Mouse (Mus musculus) left cerebral cortex, adult 2 months (tissue): ENCODE data around the gene Mfsd4b3. TPM values are rescaled to one million over a fixed set of nuclear protein-coding genes. Genes with fewer than 3 reads are reported as not detected.
"Not testable (repeated sequence)": the region's sequence is repeated elsewhere in the genome, so short reads cannot be mapped to it uniquely, and the experiment has no call there.

Experiments
- DNase-seq, 2 experiments: peaks; one replicate each; pipeline ENCODE4 v3.0.0; 2021 to 2022; ENCODE audit warnings: low spot score in 2 of 2, mixed read lengths in 1 of 2; ENCODE audit errors: extremely low spot score in 1 of 2
- H3K27ac ChIP-seq: fragments of 200-600 bp; 2 replicates; pipeline ENCODE4 v1.8.1; 2022
- H3K4me3 ChIP-seq: fragments of 200-600 bp; 2 replicates; pipeline ENCODE4 v1.8.1; 2022
- CTCF ChIP-seq: fragments of 200-600 bp; IDR thresholded peaks from 2 replicates; pipeline ENCODE4 v1.8.1; 2022; ENCODE audit warnings: antibody characterized with exemption, mild to moderate bottlenecking, moderate library complexity
- intact Hi-C: fragments of 180-260 bp; cut with DNase I; formaldehyde crosslinking; loops from one replicate; pipeline ENCODE4 v1.15.1; 2025
- long read RNA-seq, 2 experiments: library from polyadenylated mRNA; stranded (forward); transcript quantifications; one replicate each; pipeline ENCODE4 v2.0.0; 2021; ENCODE audit warnings: borderline mapping rate in 2 of 2
- total RNA-seq, 2 experiments: library from RNA; stranded (reverse); gene quantifications; 2 replicates each; pipeline ENCODE4 v1.2.3; 2021

Mfsd4b3 gene
- total RNA-seq = under 1 TPM in 1 of 2 experiments, not detected in 1; 0.32 TPM
- long read RNA-seq, experiment 1 = 0 reads
- long read RNA-seq, experiment 2 = 0 reads

GRCm38 (mm10) chr10:39959761-39960440, at the start of gene Mfsd4b3:
Gene Mfsd4b3 (minus strand): TSS chr10:39960153.
- intact Hi-C loops = loop anchor here (1.0 to 5.0 kb wide), 2 partner anchors 67 to 252 kb away; partner anchors contain the start of gene Mfsd4b1
- peak; percentile 77 for TF ChIP-seq CTCF
- peak; percentile 79 to 86 for DNase-seq
- Histone ChIP-seq H3K27ac (peak within 1 kb of the TSS; percentile 58), H3K4me3 (peak within 1 kb of the TSS; percentile 66)

- Histone ChIP-seq H3K27ac (no peak overlapping the region), H3K4me3 (no peak overlapping the region)
- intact Hi-C loops = no loop called here
- no peak for TF ChIP-seq CTCF
- no peak for DNase-seq
Measured at GRCm38 (mm10) chr10:40009591-40009990, 49.6 kb upstream of the Mfsd4b3 start.

GRCm38 (mm10) chr10:40008847-40009246, 48.9 kb upstream of the Mfsd4b3 start:
- intact Hi-C loops, H3K27ac ChIP-seq, DNase-seq, H3K4me3 ChIP-seq: not testable (repeated sequence)

- H3K27ac ChIP-seq = no peak overlapping the region
- intact Hi-C loops = no loop called here
- DNase-seq = no peak
- H3K4me3 ChIP-seq = no peak overlapping the region
- no peak for TF ChIP-seq CTCF
Measured at GRCm38 (mm10) chr10:40007953-40008352, 48.0 kb upstream of the Mfsd4b3 start.

GRCm38 (mm10) chr10:40006963-40007362, 47.0 kb upstream of the Mfsd4b3 start:
- no peak for TF ChIP-seq CTCF
- intact Hi-C loops = no loop called here

GRCm38 (mm10) chr10:40000746-40001145, 40.8 kb upstream of the Mfsd4b3 start:
- Histone ChIP-seq H3K27ac (no peak overlapping the region), H3K4me3 (no peak overlapping the region)
- intact Hi-C loops = no loop called here
- no peak for DNase-seq
- no peak for TF ChIP-seq CTCF

More at GRCm38 (mm10) chr10:40006963-40007362, 47.0 kb upstream of the Mfsd4b3 start:
- Histone ChIP-seq H3K27ac (no peak overlapping the region), H3K4me3 (no peak overlapping the region)
- DNase-seq = no peak

GRCm38 (mm10) chr10:39991155-39991554, 31.2 kb upstream of the Mfsd4b3 start:
- TF ChIP-seq CTCF = no peak
- Histone ChIP-seq H3K4me3 (no peak overlapping the region), H3K27ac (no peak overlapping the region)
- DNase-seq = no peak
- intact Hi-C loops = no loop called here

GRCm38 (mm10) chr10:39986466-39986865, 26.5 kb upstream of the Mfsd4b3 start, which contains the start of gene Mfsd4b5:
Gene Mfsd4b5 (minus strand): TSS chr10:39986646.
- no peak for DNase-seq
- TF ChIP-seq CTCF = no peak
- no peak within 1 kb of the TSS for H3K4me3 ChIP-seq
- intact Hi-C loops = no loop called here
- no peak within 1 kb of the TSS for H3K27ac ChIP-seq

GRCm38 (mm10) chr10:39982604-39983003, 22.7 kb upstream of the Mfsd4b3 start:
- no peak for TF ChIP-seq CTCF
- Histone ChIP-seq H3K27ac (no peak overlapping the region), H3K4me3 (no peak overlapping the region)
- intact Hi-C loops = no loop called here
- no peak for DNase-seq

- no peak overlapping the region for H3K27ac ChIP-seq
- TF ChIP-seq CTCF = no peak
- no peak overlapping the region for H3K4me3 ChIP-seq
- intact Hi-C loops = no loop called here
- no peak for DNase-seq
Measured at GRCm38 (mm10) chr10:39978231-39978630, 18.3 kb upstream of the Mfsd4b3 start.

GRCm38 (mm10) chr10:39977346-39977745, 17.4 kb upstream of the Mfsd4b3 start:
- Histone ChIP-seq H3K27ac (no peak overlapping the region), H3K4me3 (no peak overlapping the region)
- no peak for DNase-seq
- TF ChIP-seq CTCF = no peak
- intact Hi-C loops = no loop called here

- TF ChIP-seq CTCF = no peak
- no peak overlapping the region for H3K27ac ChIP-seq
- H3K4me3 ChIP-seq = no peak overlapping the region
- DNase-seq = no peak
- intact Hi-C loops = no loop called here
Measured at GRCm38 (mm10) chr10:39975771-39976170, 15.8 kb upstream of the Mfsd4b3 start.

- Histone ChIP-seq H3K4me3 (no peak overlapping the region), H3K27ac (no peak overlapping the region)
- intact Hi-C loops = no loop called here
- TF ChIP-seq CTCF = no peak
- peak in 1 of 2 experiments; percentile 15 for DNase-seq
Measured at GRCm38 (mm10) chr10:39974982-39975381, 15.0 kb upstream of the Mfsd4b3 start.
